In genomic region chr9:98985800-98986475, GRCm38 (mm10) we compare ENCODE assay signal across 8 mouse cellular contexts. TPM values are rescaled to one million over a fixed set of nuclear protein-coding genes. Genes with fewer than 3 reads are reported as not detected.
DNase-seq lines count a peak whose midpoint lies in the region; ATAC-seq lines count a peak whose summit lies in the region.

Gene Faim (plus strand): TSS chr9:98986373.

- DNase-seq in adipocyte (ENCODE audit: low spot score) = peak; percentile 98
- DNase-seq in embryo, embryonic 10 days (ENCODE audit: low spot score) = peak; percentile 99
- DNase-seq in gastrocnemius, postnatal 10 days = peak; percentile 100
- peak; percentile 100 for DNase-seq in induced T-regulatory cell, adult 2 months (ENCODE audit: low read depth)
- peak; percentile 98 to 100 for DNase-seq in left cerebral cortex, adult 9 months (ENCODE audit: low spot score in 2 of 2)
- peak; percentile 100 for DNase-seq in right cerebral cortex, postnatal 14 days
- peak; percentile 100 for DNase-seq in urinary bladder, postnatal 36 days (ENCODE audit: low spot score in 2 of 2)

- ATAC-seq in megakaryocyte progenitor cell, adult 5-6 weeks (replicated peaks; ENCODE audit: poor library complexity) = peak; percentile 96

RNA-seq across cellular contexts. Expression of gene Faim, which starts in this region (rescaled TPM):
- 1 to 10 TPM; 5.6 to 6.2 TPM for total RNA-seq in gastrocnemius, postnatal 10 days (2021)
- total RNA-seq in megakaryocyte progenitor cell, adult 5-6 weeks (2015) = 45.6 and 51.6 TPM in 2 replicates
- 115 and 117 TPM in 2 replicates for total RNA-seq in megakaryocyte progenitor cell, adult 5-6 weeks (2017)

Comparison
In these comparisons a context has a peak if more than half of its experiments do, and no peak if none do; other contexts are left out.
1. Peak in every context shown above with its lines: DNase-seq and ATAC-seq.
2. RNA of gene Faim (total RNA-seq): 45.6 to 117 TPM in megakaryocyte progenitor cell, adult 5-6 weeks; 5.6 to 6.2 TPM in gastrocnemius, postnatal 10 days; every median in the first group is over 4 times any median in the second.